Mouse (Mus musculus) intestine, postnatal 0 days (tissue): ENCODE results near the gene Pik3ip1. TPM values are rescaled to one million over a fixed set of nuclear protein-coding genes. Genes with fewer than 3 reads are reported as not detected.

ENCODE experiments used
- ATAC-seq: fragments of 200-750 bp; cut with Nextera tagmentation; 2 replicates; pipeline ENCODE4 v1.8.0; 2017; ENCODE audit warnings: mild to moderate bottlenecking, moderate TSS enrichment, moderate library complexity
- H3K27ac ChIP-seq: fragments of 300-500 bp; sonication (generic); 2 replicates; pipeline ENCODE4 v1.5.1; 2014; ENCODE audit warnings: mild to moderate bottlenecking, low read depth, low read length, moderate library complexity
- H3K27me3 ChIP-seq: fragments of 300-500 bp; sonication (generic); replicated peaks from 2 replicates; pipeline ENCODE4 v1.6.1; 2014; ENCODE audit warnings: low read length, mixed read lengths; ENCODE audit not compliant: control insufficient read depth, insufficient read depth
- H3K36me3 ChIP-seq: fragments of 300-500 bp; sonication (generic); 2 replicates; pipeline ENCODE4 v1.6.1; 2014; ENCODE audit warnings: mild to moderate bottlenecking, moderate library complexity; ENCODE audit not compliant: control insufficient read depth, insufficient read depth
- H3K4me1 ChIP-seq: fragments of 300-500 bp; sonication (generic); replicated peaks from 2 replicates; pipeline ENCODE4 v1.6.1; 2014; ENCODE audit warnings: antibody characterized with exemption, low read length, mixed read lengths; ENCODE audit not compliant: control insufficient read depth, insufficient read depth
- H3K4me2 ChIP-seq: fragments of 300-500 bp; sonication (generic); replicated peaks from 2 replicates; pipeline ENCODE4 v1.6.1; 2014; ENCODE audit warnings: low read depth, mild to moderate bottlenecking, moderate library complexity
- H3K4me3 ChIP-seq: fragments of 300-500 bp; sonication (generic); 2 replicates; pipeline ENCODE4 v1.5.1; 2014; ENCODE audit warnings: low read depth, low read length
- H3K9ac ChIP-seq: fragments of 300-500 bp; sonication (generic); 2 replicates; pipeline ENCODE4 v1.6.1; 2014; ENCODE audit warnings: mild to moderate bottlenecking, low read depth, low read length
- H3K9me3 ChIP-seq: fragments of 300-500 bp; sonication (generic); 2 replicates; pipeline ENCODE4 v1.6.1; 2016; ENCODE audit warnings: mixed run types; ENCODE audit not compliant: control insufficient read depth
- CTCF ChIP-seq: sonication (generic); IDR thresholded peaks from 2 replicates; pipeline ENCODE4 v1.5.1; 2016; ENCODE audit warnings: low read depth, mild to moderate bottlenecking, control low read depth, antibody characterized with exemption, moderate library complexity
- WGBS: fragments of 180-500 bp; shearing (Covaris S2); extraction: QIAGEN DNeasy Blood & Tissue Kit; methylation state at CpG from one replicate; pipeline ENCODE4 v1.1.7; 2014; 5-methylcytosine and 5-hydroxymethylcytosine counted together
- polyA plus RNA-seq: library from polyadenylated mRNA; unstranded; fragments of >200 nt; fragmentation: Nextera tagmentation; extraction: Ambion mirVana; gene quantifications from 2 replicates; pipeline ENCODE4 v1.2.1, GENCODE M21; 2015

Pik3ip1 gene
- polyA plus RNA-seq, 1 experiment from 2014 or later, result 6.5 TPM

- WGBS, result under 1% methylated on average over 41 of the region's 41 CpGs
- H3K9ac ChIP-seq, result peak within 1 kb of the TSS; percentile 84
- peak within 1 kb of the TSS; percentile 99 for H3K4me2 ChIP-seq
- H3K27ac ChIP-seq, result peak within 1 kb of the TSS; percentile 91
- no peaks in the 10 kb centered on the region; the same call in 1 of the 2 replicates for H3K36me3 ChIP-seq
- no peak for ATAC-seq
- TF ChIP-seq CTCF, result no peak
- no peaks in the 10 kb centered on the region for H3K27me3 ChIP-seq
- 0 out of 2 replicates have a peak, but pooled peaks cover 7% of the 10 kb centered on the region for H3K4me1 ChIP-seq
- peak within 1 kb of the TSS; percentile 88 for H3K4me3 ChIP-seq
- H3K9me3 ChIP-seq, result no peaks in the 10 kb centered on the region
These were observed 41.5 kb upstream of the Pik3ip1 start, which contains the start of gene Patz1 for GRCm38 (mm10) chr11:3288521-3289301. Gene Patz1, plus strand, starts transcription at chr11:3288874.

- Histone ChIP-seq H3K36me3 (peaks cover 6% of the 10 kb centered on the region), H3K27me3 (no peaks in the 10 kb centered on the region), H3K4me1 (0 out of 2 replicates have a peak, but pooled peaks cover 7% of the 10 kb centered on the region), H3K9ac (peak overlapping the region; percentile 84), H3K4me3 (peak overlapping the region; percentile 88), H3K4me2 (peak overlapping the region; percentile 99), H3K27ac (peak overlapping the region; percentile 91), H3K9me3 (no peaks in the 10 kb centered on the region)
- 1% methylated on average over 35 of the region's 40 CpGs for WGBS
- no peak for TF ChIP-seq CTCF
- ATAC-seq, result peak; percentile 46
These were observed 40.8 kb upstream of the Pik3ip1 start for GRCm38 (mm10) chr11:3289302-3289802.

- peak overlapping the region; percentile 99 for H3K4me2 ChIP-seq
- under 1% methylated on average over 79 of the region's 92 CpGs for WGBS
These were observed 40.2 kb upstream of the Pik3ip1 start for GRCm38 (mm10) chr11:3289803-3290639.

GRCm38 (mm10) chr11:3290640-3291310 is 39.4 kb upstream of the Pik3ip1 start:
- no peak for TF ChIP-seq CTCF
- ATAC-seq, result no peak; the same call in 1 of the 2 replicates
- Histone ChIP-seq H3K27ac (peak overlapping the region; percentile 91), H3K4me3 (peak overlapping the region; percentile 88), H3K4me1 (0 out of 2 replicates have a peak, but pooled peaks cover 7% of the 10 kb centered on the region), H3K36me3 (peaks cover 18% of the 10 kb centered on the region), H3K4me2 (peak overlapping the region; percentile 99), H3K9ac (peak overlapping the region; percentile 84), H3K27me3 (no peaks in the 10 kb centered on the region), H3K9me3 (no peaks in the 10 kb centered on the region)
- WGBS, result under 1% methylated on average over 50 of the region's 50 CpGs

More at GRCm38 (mm10) chr11:3289803-3290639, 40.2 kb upstream of the Pik3ip1 start:
- Histone ChIP-seq H3K36me3 (peaks cover 12% of the 10 kb centered on the region), H3K27ac (peak overlapping the region; percentile 91), H3K27me3 (no peaks in the 10 kb centered on the region), H3K9me3 (no peaks in the 10 kb centered on the region), H3K9ac (peak overlapping the region; percentile 84), H3K4me1 (0 out of 2 replicates have a peak, but pooled peaks cover 7% of the 10 kb centered on the region), H3K4me3 (peak overlapping the region; percentile 88)
- ATAC-seq, result peak; percentile 62
- peak; percentile 78 for TF ChIP-seq CTCF

DNA sequence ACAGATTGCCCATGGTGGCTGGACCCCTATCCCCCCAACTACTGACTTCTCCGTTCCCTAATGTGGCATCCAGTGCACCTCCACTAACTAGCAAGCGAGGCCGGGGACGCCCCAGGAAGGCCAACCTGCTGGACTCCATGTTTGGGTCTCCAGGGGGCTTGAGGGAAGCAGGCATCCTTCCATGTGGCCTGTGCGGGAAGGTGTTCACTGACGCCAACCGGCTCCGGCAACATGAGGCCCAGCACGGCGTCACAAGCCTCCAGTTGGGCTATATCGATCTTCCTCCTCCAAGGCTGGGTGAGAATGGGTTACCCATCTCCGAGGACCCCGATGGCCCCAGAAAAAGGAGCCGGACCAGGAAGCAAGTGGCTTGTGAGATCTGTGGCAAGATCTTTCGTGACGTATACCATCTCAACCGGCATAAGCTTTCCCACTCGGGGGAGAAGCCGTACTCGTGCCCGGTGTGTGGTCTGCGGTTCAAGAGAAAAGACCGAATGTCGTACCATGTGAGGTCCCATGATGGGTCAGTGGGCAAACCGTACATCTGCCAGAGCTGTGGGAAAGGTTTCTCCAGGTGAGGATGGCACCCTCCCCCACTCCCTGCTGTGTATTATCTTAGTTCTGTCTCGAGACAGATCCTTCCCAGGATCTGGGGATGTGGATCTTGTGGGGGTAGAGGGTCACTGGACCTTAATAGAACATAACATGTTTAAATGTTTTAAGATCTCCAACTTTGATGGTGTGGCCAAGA is 38.7 kb upstream of the Pik3ip1 start:
- Histone ChIP-seq H3K27me3 (no peaks in the 10 kb centered on the region), H3K27ac (peak overlapping the region; percentile 79), H3K9ac (peak overlapping the region; percentile 84), H3K36me3 (peaks cover 25% of the 10 kb centered on the region), H3K4me2 (peak overlapping the region; percentile 99), H3K4me3 (peak overlapping the region; percentile 88), H3K4me1 (0 out of 2 replicates have a peak, but pooled peaks cover 7% of the 10 kb centered on the region), H3K9me3 (no peaks in the 10 kb centered on the region)
- under 1% methylated on average over 26 of the region's 26 CpGs for WGBS
- ATAC-seq, result no peak
- TF ChIP-seq CTCF, result no peak
